Mouse (Mus musculus): Measurements from ENCODE around the gene Arhgap27.
"Not testable (repeated sequence)": the region's sequence is repeated elsewhere in the genome, so short reads cannot be mapped to it uniquely, and the experiment has no call there.

Gene Arhgap27

DNA sequence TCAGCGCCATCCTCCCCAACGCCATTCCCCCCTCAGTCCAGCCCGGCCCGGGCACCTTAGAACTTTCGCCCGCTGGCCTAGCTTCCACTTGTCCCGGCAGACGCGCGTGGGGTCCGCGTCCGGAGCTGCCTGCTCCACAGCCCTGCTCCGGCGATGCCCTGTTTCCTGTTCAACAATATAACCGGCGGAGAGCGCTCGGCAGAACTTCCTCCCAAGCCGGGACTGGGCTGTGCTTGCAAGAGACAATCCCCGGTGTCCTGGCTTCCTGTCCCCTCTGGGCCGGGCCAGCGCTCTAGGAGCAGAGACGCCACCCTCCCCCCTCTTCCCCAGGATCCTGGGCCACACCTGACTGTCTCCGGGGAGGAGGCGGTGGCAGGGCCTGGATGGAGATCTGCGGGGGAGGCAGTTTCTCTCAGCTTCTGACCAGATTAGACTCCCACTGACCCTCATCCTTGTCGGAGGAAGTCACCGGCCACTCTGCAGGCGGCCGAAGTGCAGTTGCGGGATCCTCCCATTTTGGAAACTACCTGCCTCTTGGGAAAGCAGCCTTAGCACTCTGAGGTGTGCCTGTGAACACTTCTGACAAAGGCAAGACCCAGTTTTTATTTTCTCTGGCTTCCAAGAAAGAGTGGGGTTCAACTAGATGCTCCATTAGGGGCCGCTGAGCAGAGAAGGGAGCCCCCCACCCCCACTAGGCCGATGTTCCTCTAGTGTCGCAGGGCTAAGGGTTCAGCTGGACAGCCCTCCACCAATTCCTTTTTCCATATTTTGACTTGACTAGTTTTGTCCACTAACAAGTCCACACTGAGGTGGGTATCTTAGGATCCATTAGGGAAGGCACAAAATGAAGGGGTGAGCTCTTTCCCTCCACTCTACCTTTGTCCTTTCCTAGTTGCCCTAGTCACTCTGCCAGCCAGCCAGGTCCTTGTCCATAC lies at the start of gene Arhgap27:
Gene Arhgap27 (minus strand): TSS at position 479 of the 935 bp plus-strand sequence.
- no peak for DNase-seq (ENCODE audit: low read depth, low spot score)

GRCm38 (mm10) chr11:103412950-103413423 lies 49.5 kb upstream of the Arhgap27 start:
- peak; percentile 24 for DNase-seq (ENCODE audit: low read depth, low spot score)

DNA sequence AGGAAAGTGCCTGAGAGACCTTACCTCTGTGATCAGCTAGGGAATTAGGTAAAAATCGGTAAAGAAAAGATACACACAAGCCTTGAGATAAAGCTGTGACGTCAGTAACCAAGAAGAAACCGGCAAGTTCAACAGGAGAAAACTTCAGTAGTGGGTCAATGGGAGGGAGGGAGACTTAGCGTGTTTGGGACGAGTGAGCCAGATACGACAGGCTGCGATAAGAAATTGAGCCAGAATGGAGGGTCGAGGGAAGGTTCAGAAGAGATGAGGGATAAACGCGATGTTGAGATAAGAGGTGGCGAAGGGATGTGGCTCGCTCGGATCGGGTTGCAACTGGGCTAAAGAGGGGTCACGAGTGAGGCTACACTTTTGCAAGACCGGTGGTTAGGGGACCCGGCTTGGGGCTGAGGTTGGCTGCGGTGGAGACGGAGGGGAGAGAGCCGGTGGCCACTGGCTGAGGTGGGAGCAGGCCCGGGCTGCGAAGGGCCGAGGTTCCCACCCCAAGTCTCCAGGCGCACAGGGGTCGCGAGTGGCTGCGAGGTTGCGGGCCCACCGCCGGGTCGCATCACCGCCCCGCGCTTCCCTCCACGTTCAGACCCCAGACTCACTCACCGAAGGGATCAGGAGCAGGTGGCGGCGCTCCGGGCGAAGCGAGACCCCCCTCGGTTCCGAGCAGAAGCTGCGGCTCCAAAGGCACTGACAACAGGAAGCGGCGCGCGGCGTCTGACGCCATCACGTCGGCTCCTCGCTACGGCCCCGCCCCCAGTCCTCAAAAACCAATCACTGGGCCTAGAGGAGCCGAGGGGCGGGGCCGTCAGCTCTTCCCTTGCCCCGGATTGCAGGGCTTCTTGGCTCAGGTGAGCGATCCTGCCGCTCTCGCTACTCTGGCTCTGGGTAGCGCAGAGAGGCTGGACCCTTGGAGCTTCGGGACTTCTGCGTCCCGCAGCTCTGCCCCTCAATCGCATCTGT lies 48.8 kb upstream of the Arhgap27 start, which contains the start of gene Plekhm1:
Gene Plekhm1 (minus strand): TSS at position 707 of the 969 bp plus-strand sequence.
- DNase-seq (ENCODE audit: low read depth, low spot score), result peak; percentile 92

- no peak for DNase-seq (ENCODE audit: low read depth, low spot score)
Observed at GRCm38 (mm10) chr11:103411301-103411700, 47.8 kb upstream of the Arhgap27 start.

GRCm38 (mm10) chr11:103408880-103409279 lies 45.4 kb upstream of the Arhgap27 start:
- DNase-seq (ENCODE audit: low read depth, low spot score), result no peak

GRCm38 (mm10) chr11:103407136-103407535 lies 43.6 kb upstream of the Arhgap27 start:
- not testable (repeated sequence) for DNase-seq (ENCODE audit: low read depth, low spot score)

- DNase-seq (ENCODE audit: low read depth, low spot score), result no peak
Observed at GRCm38 (mm10) chr11:103406551-103406950, 43.1 kb upstream of the Arhgap27 start.

DNA sequence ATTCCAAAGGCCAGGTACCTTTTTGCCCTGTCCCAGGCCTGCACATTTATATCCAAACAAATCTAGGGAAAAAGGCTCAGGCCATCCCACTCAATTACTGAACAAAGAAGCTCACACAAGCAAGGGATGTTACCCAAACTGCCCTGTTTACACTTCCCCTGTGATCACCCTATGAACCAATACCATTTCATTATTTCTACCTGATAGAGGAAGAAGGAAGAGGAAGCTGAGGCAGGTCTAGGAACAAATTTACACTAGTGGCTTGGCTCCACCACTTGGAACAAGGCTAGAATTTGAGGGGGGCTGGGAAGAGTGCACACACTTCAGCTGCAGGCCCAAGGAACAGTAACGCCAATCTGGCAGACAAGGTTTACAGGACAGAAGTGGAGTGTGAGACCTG lies 42.3 kb upstream of the Arhgap27 start:
- no peak for DNase-seq (ENCODE audit: low read depth, low spot score)

GRCm38 (mm10) chr11:103404618-103405017 lies 41.1 kb upstream of the Arhgap27 start:
- DNase-seq (ENCODE audit: low read depth, low spot score), result no peak

- no peak for DNase-seq (ENCODE audit: low read depth, low spot score)
Observed at GRCm38 (mm10) chr11:103403776-103404175, 40.3 kb upstream of the Arhgap27 start.

GRCm38 (mm10) chr11:103402738-103403137 lies 39.2 kb upstream of the Arhgap27 start:
- DNase-seq (ENCODE audit: low read depth, low spot score), result no peak

- no peak for DNase-seq (ENCODE audit: low read depth, low spot score)
Observed at GRCm38 (mm10) chr11:103402198-103402597, 38.7 kb upstream of the Arhgap27 start.

DNA sequence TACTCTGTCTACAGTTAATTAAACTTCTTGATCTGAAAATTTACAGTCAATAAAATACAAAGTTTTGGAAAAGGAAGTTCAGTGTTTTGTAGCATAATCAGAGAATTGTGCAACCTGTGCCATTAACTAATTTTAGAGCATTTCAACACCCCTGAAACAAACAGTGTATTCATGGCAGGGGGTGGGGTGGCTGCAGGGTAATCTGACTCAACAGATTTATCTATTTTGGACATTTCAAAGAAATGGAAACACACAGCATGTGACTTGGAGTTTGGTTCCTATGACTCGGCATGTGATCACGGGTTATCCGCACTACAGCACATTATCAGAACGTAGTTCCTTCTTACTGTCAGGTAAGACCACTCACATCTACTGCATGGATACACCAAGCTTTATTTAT lies 36.5 kb upstream of the Arhgap27 start:
- DNase-seq (ENCODE audit: low read depth, low spot score), result no peak

GRCm38 (mm10) chr11:103399050-103399449 lies 35.6 kb upstream of the Arhgap27 start:
- no peak for DNase-seq (ENCODE audit: low read depth, low spot score)

DNA sequence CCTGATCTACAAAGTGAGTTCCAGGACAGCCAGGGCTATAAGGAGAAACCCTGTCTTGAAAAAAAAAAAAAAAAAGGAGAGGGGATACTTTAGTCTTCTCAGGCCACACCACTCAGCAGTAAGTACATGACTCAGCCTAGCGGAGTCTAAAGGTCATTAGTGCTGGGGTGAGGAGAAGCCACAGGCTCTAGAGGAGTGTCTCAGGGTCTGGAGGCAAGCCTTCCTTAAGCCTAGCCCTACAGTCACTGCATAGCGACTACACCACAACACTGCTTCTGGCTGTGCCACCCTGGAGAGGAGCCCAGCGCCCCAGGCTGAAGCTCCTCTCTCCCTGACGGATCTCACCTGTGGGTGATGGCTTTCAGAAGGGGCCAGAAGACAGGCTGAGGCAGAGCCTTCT lies 33.2 kb upstream of the Arhgap27 start:
- no peak for DNase-seq (ENCODE audit: low read depth, low spot score)

DNA sequence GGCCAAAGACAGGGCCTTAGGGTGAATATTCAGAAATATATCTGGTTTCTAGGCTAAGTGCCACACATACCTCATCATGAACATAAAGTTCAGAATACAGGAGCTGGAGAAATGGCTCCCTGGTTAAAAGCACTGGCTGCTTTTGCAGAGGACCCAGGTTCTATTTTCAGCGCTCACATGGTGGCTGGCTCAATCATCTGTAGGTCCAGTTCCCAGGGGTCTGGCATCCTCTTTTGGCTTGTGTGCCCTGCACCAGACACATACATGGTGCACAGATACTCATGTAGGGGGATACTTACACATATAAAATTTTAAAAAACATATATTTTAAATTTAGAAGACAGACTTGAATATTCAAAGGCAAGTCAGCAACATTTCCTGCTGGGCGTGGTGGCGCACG lies 32.7 kb upstream of the Arhgap27 start:
- no peak for DNase-seq (ENCODE audit: low read depth, low spot score)

- DNase-seq (ENCODE audit: low read depth, low spot score), result no peak
Observed at GRCm38 (mm10) chr11:103394604-103395003, 31.1 kb upstream of the Arhgap27 start.

DNA sequence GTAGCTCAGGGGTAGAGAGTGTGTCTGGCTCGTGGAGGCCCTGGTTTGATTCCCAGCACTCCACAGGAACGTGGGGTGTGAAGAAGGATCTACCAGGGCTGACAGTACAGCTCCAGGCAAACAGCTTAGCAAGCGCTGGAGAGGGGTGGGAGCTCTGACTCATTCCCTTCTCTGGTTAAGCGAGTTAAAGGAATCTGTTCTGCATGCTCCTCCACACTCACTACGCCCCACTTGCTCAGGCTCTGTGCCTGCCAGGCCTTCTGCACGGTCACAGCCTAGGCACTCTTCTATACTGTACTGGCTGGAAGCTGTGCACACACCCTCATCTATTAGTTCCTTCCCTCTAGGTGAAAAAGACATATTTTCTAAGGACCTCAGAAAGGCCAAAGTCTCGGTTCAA lies 30.5 kb upstream of the Arhgap27 start:
- no peak for DNase-seq (ENCODE audit: low read depth, low spot score)

GRCm38 (mm10) chr11:103387870-103388526 lies 24.5 kb upstream of the Arhgap27 start:
- no peak for DNase-seq (ENCODE audit: low read depth, low spot score)

GRCm38 (mm10) chr11:103386827-103387226 lies 23.3 kb upstream of the Arhgap27 start:
- no peak for DNase-seq (ENCODE audit: low read depth, low spot score)

DNA sequence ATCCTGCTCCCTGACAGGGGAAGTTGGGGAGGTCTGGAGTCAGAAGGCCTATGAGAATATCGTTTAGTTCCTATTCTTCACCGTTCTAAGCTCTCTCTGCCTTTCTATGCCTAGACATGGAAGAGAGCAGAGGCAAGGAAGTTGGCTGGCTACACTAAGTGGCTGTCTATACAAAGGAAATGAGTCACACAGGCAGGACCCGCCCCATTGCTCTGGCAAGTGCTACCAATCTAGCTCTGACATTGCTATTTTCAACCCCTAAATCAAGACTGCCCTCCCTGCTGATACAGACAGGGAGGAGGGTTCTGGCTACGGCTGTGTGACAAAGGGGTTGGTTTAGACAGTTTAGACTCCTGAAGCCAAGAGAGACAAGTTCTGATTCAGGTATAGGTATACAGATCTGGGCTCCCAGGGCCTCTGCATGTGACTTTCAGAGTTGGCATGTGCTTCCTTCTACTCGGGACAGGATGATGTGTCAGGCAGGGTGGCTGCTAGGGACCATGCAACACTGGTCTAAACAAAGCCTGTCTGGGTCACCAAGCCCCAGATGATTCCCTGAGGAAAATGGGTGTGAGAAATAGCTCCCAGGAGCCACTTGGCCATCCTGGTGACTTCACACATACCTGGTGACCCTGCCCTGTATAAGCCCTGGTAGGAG lies 18.6 kb upstream of the Arhgap27 start:
- DNase-seq (ENCODE audit: low read depth, low spot score), result no peak

Measured in c-Kit-negative CD71-positive TER-119-positive erythroid progenitor cells, embryonic 14.5 days (primary cell).